Mouse (Mus musculus): Measurements from ENCODE around the gene Ciapin1.

- TF ChIP-seq MAFK (IDR thresholded peaks at IDR 0.05; ENCODE audit: insufficient read depth, low read depth, low read length): no peak
- no peak for TF ChIP-seq ZC3H11A (IDR thresholded peaks at IDR 0.05; ENCODE audit: borderline replicate concordance, low read depth, low read length)
- TF ChIP-seq HCFC1 (IDR thresholded peaks at IDR 0.05; ENCODE audit: borderline replicate concordance, insufficient read depth, low read length): no peak
Measured at GRCm38 (mm10) chr8:94801293-94802095, 36.7 kb downstream of the Ciapin1 start.
